Mouse (Mus musculus) liver, embryonic 13.5 days (tissue): ENCODE data around the gene Vps37c. TPM values are rescaled to one million over a fixed set of nuclear protein-coding genes. Genes with fewer than 3 reads are reported as not detected.

Source experiments
- ATAC-seq: fragments of 200-750 bp; cut with Nextera tagmentation; 2 replicates; pipeline ENCODE4 v1.8.0; 2017; ENCODE audit warnings: low read depth, mild to moderate bottlenecking, moderate number of reproducible peaks, moderate library complexity
- DNase-seq: peaks from one replicate; pipeline ENCODE4 v3.0.0; 2022
- H3K27ac ChIP-seq: fragments of 300-500 bp; sonication (generic); 2 replicates; pipeline ENCODE4 v1.5.1; 2015; ENCODE audit warnings: moderate library complexity, mild to moderate bottlenecking, inconsistent platforms
- H3K27me3 ChIP-seq: fragments of 300-500 bp; sonication (generic); 2 replicates; pipeline ENCODE4 v1.6.1; 2015; ENCODE audit warnings: mild to moderate bottlenecking, inconsistent platforms
- H3K36me3 ChIP-seq: fragments of 300-500 bp; sonication (generic); 2 replicates; pipeline ENCODE4 v1.6.1; 2015; ENCODE audit warnings: mild to moderate bottlenecking, inconsistent platforms
- H3K4me1 ChIP-seq: fragments of 300-500 bp; sonication (generic); replicated peaks from 2 replicates; pipeline ENCODE4 v1.6.1; 2015; ENCODE audit warnings: inconsistent platforms
- H3K4me2 ChIP-seq: fragments of 300-500 bp; sonication (generic); 2 replicates; pipeline ENCODE4 v1.6.1; 2015; ENCODE audit warnings: inconsistent platforms, mild to moderate bottlenecking, moderate library complexity
- H3K4me3 ChIP-seq: fragments of 300-500 bp; sonication (generic); replicated peaks from 2 replicates; pipeline ENCODE4 v1.5.1; 2015; ENCODE audit warnings: mild to moderate bottlenecking, inconsistent platforms
- H3K9ac ChIP-seq: fragments of 300-500 bp; sonication (generic); 2 replicates; pipeline ENCODE4 v1.6.1; 2015; ENCODE audit warnings: mild to moderate bottlenecking, inconsistent platforms
- H3K9me3 ChIP-seq: fragments of 300-500 bp; sonication (generic); replicated peaks from 2 replicates; pipeline ENCODE4 v1.6.1; 2016; ENCODE audit warnings: inconsistent platforms
- WGBS: fragments of 180-500 bp; shearing (Covaris S2); methylation state at CpG from one replicate; pipeline ENCODE4 v1.1.7; 2015; ENCODE audit not compliant: insufficient replicate concordance; 5-methylcytosine and 5-hydroxymethylcytosine counted together
- polyA plus RNA-seq: library from polyadenylated mRNA; unstranded; fragments of >200 nt; fragmentation: Nextera tagmentation; extraction: Ambion mirVana; gene quantifications from 2 replicates; pipeline ENCODE4 v1.2.1, GENCODE M21; 2015

The Vps37c gene
- polyA plus RNA-seq, 1 experiment from 2014 or later, result 10.4 TPM

GRCm38 (mm10) chr19:10730469-10730868, 41.9 kb downstream of the Vps37c start:
- H3K27me3 ChIP-seq, result no peaks in the 10 kb centered on the region
- no peak overlapping the region for H3K9ac ChIP-seq
- 52% methylated on average over 5 of the region's 5 CpGs for WGBS
- H3K4me2 ChIP-seq, result no peak overlapping the region
- H3K36me3 ChIP-seq, result no peaks in the 10 kb centered on the region
- no peaks in the 10 kb centered on the region for H3K9me3 ChIP-seq
- no peak for ATAC-seq
- H3K4me3 ChIP-seq, result no peak overlapping the region
- no peak for DNase-seq
- H3K4me1 ChIP-seq, result no peaks in the 10 kb centered on the region
- H3K27ac ChIP-seq, result no peak overlapping the region

GRCm38 (mm10) chr19:10731975-10732374, 43.4 kb downstream of the Vps37c start:
- no peak overlapping the region for H3K4me2 ChIP-seq
- H3K4me3 ChIP-seq, result no peak overlapping the region
- H3K36me3 ChIP-seq, result no peaks in the 10 kb centered on the region
- H3K9me3 ChIP-seq, result no peaks in the 10 kb centered on the region
- no peaks in the 10 kb centered on the region for H3K4me1 ChIP-seq
- 77% methylated on average over 7 of the region's 7 CpGs for WGBS
- no peak overlapping the region for H3K27ac ChIP-seq
- no peaks in the 10 kb centered on the region for H3K27me3 ChIP-seq
- DNase-seq (no peak), ATAC-seq (no peak)
- no peak overlapping the region for H3K9ac ChIP-seq

- Histone ChIP-seq H3K4me2 (no peak overlapping the region), H3K4me1 (no peaks in the 10 kb centered on the region), H3K36me3 (no peaks in the 10 kb centered on the region), H3K27me3 (no peaks in the 10 kb centered on the region), H3K27ac (no peak overlapping the region), H3K4me3 (no peak overlapping the region), H3K9ac (no peak overlapping the region), H3K9me3 (no peaks in the 10 kb centered on the region)
- DNase-seq, result no peak
- ATAC-seq, result no peak
- WGBS, result 82% methylated on average over 7 of the region's 7 CpGs
Observed at GRCm38 (mm10) chr19:10732741-10733140, 44.2 kb downstream of the Vps37c start.

- WGBS, result 78% methylated on average over 10 of the region's 10 CpGs
- H3K4me1 ChIP-seq, result no peaks in the 10 kb centered on the region
- DNase-seq, result no peak
- H3K27me3 ChIP-seq, result no peaks in the 10 kb centered on the region
- ATAC-seq, result no peak
- H3K9me3 ChIP-seq, result no peaks in the 10 kb centered on the region
- H3K9ac ChIP-seq, result no peak overlapping the region
- no peak overlapping the region for H3K27ac ChIP-seq
- H3K36me3 ChIP-seq, result no peaks in the 10 kb centered on the region
- H3K4me2 ChIP-seq, result no peak overlapping the region
- H3K4me3 ChIP-seq, result no peak overlapping the region
Observed at GRCm38 (mm10) chr19:10733501-10734127, 45.1 kb downstream of the Vps37c start.

GRCm38 (mm10) chr19:10734554-10734953, 46.0 kb downstream of the Vps37c start:
- WGBS, result 77% methylated on average over 7 of the region's 7 CpGs
- no peaks in the 10 kb centered on the region for H3K9me3 ChIP-seq
- no peak overlapping the region for H3K27ac ChIP-seq
- no peak overlapping the region for H3K9ac ChIP-seq
- no peaks in the 10 kb centered on the region for H3K36me3 ChIP-seq
- H3K4me3 ChIP-seq, result no peak overlapping the region
- no peaks in the 10 kb centered on the region for H3K4me1 ChIP-seq
- H3K4me2 ChIP-seq, result no peak overlapping the region
- ATAC-seq (no peak), DNase-seq (no peak)
- no peaks in the 10 kb centered on the region for H3K27me3 ChIP-seq

- Histone ChIP-seq H3K36me3 (no peaks in the 10 kb centered on the region), H3K27me3 (no peaks in the 10 kb centered on the region), H3K4me1 (no peaks in the 10 kb centered on the region), H3K9me3 (no peaks in the 10 kb centered on the region), H3K27ac (no peak overlapping the region), H3K4me2 (no peak overlapping the region), H3K4me3 (no peak overlapping the region), H3K9ac (no peak overlapping the region)
- WGBS, result 58% methylated on average over 3 of the region's 3 CpGs
- ATAC-seq (no peak), DNase-seq (no peak)
Observed at GRCm38 (mm10) chr19:10735061-10735460, 46.5 kb downstream of the Vps37c start.

- Histone ChIP-seq H3K4me1 (0 out of 2 replicates have a peak, but pooled peaks cover 3% of the 10 kb centered on the region), H3K9ac (no peak overlapping the region), H3K4me2 (no peak overlapping the region), H3K9me3 (no peaks in the 10 kb centered on the region), H3K36me3 (no peaks in the 10 kb centered on the region), H3K27me3 (no peaks in the 10 kb centered on the region), H3K4me3 (no peak overlapping the region), H3K27ac (no peak overlapping the region)
- ATAC-seq (no peak), DNase-seq (no peak)
- 75% methylated on average over 7 of the region's 7 CpGs for WGBS
Observed at GRCm38 (mm10) chr19:10735861-10736260, 47.3 kb downstream of the Vps37c start.

- H3K4me2 ChIP-seq, result no peak overlapping the region
- WGBS, result 78% methylated on average over 6 of the region's 6 CpGs
Observed at GRCm38 (mm10) chr19:10738038-10738437, 49.5 kb downstream of the Vps37c start.

GRCm38 (mm10) chr19:10738811-10739210, 50.3 kb downstream of the Vps37c start, which contains the start of gene Cd5:
Gene Cd5 (minus strand): TSS chr19:10739002.
- WGBS, result 31% methylated on average over 4 of the region's 4 CpGs
- Histone ChIP-seq H3K27ac (no peak within 1 kb of the TSS), H3K36me3 (no peaks in the 10 kb centered on the region), H3K4me1 (0 out of 2 replicates have a peak, but pooled peaks cover 3% of the 10 kb centered on the region), H3K27me3 (no peaks in the 10 kb centered on the region), H3K9ac (no peak within 1 kb of the TSS), H3K4me2 (no peak within 1 kb of the TSS), H3K9me3 (no peaks in the 10 kb centered on the region), H3K4me3 (no peak within 1 kb of the TSS)
- no peak; the same call in 1 of the 2 replicates for ATAC-seq
- no peak for DNase-seq

More at GRCm38 (mm10) chr19:10738038-10738437, 49.5 kb downstream of the Vps37c start:
- ATAC-seq, result no peak
- DNase-seq, result no peak
- H3K9me3 ChIP-seq, result no peaks in the 10 kb centered on the region
- H3K27me3 ChIP-seq, result no peaks in the 10 kb centered on the region
- H3K4me1 ChIP-seq, result 0 out of 2 replicates have a peak, but pooled peaks cover 3% of the 10 kb centered on the region
- H3K9ac ChIP-seq, result no peak overlapping the region
- H3K27ac ChIP-seq, result no peak overlapping the region
- H3K4me3 ChIP-seq, result no peak overlapping the region
- H3K36me3 ChIP-seq, result no peaks in the 10 kb centered on the region

- Histone ChIP-seq H3K4me1 (0 out of 2 replicates have a peak, but pooled peaks cover 3% of the 10 kb centered on the region), H3K27ac (no peak overlapping the region), H3K9me3 (no peaks in the 10 kb centered on the region), H3K4me3 (no peak overlapping the region), H3K27me3 (no peaks in the 10 kb centered on the region), H3K36me3 (no peaks in the 10 kb centered on the region), H3K4me2 (no peak overlapping the region), H3K9ac (no peak overlapping the region)
- whole genome bisulfite sequencing, result 76% methylated on average over 4 of the region's 4 CpGs
- ATAC-seq (no peak), DNase-seq (no peak)
Observed at GRCm38 (mm10) chr19:10739916-10740315, 51.4 kb downstream of the Vps37c start.

- no peak overlapping the region for H3K27ac ChIP-seq
- H3K36me3 ChIP-seq, result no peaks in the 10 kb centered on the region
- H3K9me3 ChIP-seq, result no peaks in the 10 kb centered on the region
- ATAC-seq, result no peak
- H3K27me3 ChIP-seq, result no peaks in the 10 kb centered on the region
- no peak overlapping the region for H3K9ac ChIP-seq
- no peak for DNase-seq
- H3K4me2 ChIP-seq, result no peak overlapping the region
- H3K4me3 ChIP-seq, result no peak overlapping the region
- 0 out of 2 replicates have a peak, but pooled peaks cover 3% of the 10 kb centered on the region for H3K4me1 ChIP-seq
- 20% methylated on average over 11 of the region's 11 CpGs for WGBS
Observed at GRCm38 (mm10) chr19:10740641-10741440, 52.3 kb downstream of the Vps37c start.
